Mouse (Mus musculus) MEL (cell line): ENCODE data around the gene Extl1. TPM values are rescaled to one million over a fixed set of nuclear protein-coding genes. Genes with fewer than 3 reads are reported as not detected.

Experiments used
- DNase-seq: peaks from one replicate; pipeline ENCODE4 v3.0.0; 2011; ENCODE audit warnings: low read depth, low spot score
- H3K27ac ChIP-seq: 2 replicates; pipeline ENCODE4 v1.5.1; 2012; ENCODE audit warnings: low read depth, mild to moderate bottlenecking, control low read depth, low read length, moderate library complexity; ENCODE audit not compliant: control insufficient read depth
- H3K27me3 ChIP-seq, 2 experiments: fragments of 150-350 bp in 1 of 2; sonication (generic) in 1 of 2; 2 replicates each; pipeline ENCODE4 v1.6.1; 2012; ENCODE audit warnings: low read length in 2 of 2, mild to moderate bottlenecking in 2 of 2, improper control_type of control experiment in 1 of 2, moderate library complexity in 1 of 2; ENCODE audit not compliant: insufficient read depth in 2 of 2, control insufficient read depth in 1 of 2
- H3K36me3 ChIP-seq, 2 experiments: 2 replicates each; pipeline ENCODE4 v1.6.1; 2012 to 2014; ENCODE audit warnings: low read length in 2 of 2, improper control_type of control experiment in 1 of 2, inconsistent platforms in 1 of 2, mild to moderate bottlenecking in 1 of 2; ENCODE audit not compliant: insufficient read depth in 2 of 2, control insufficient read depth in 1 of 2
- H3K4me1 ChIP-seq, 2 experiments: fragments of 150-350 bp in 1 of 2; sonication (generic) in 1 of 2; 2 replicates each; pipeline ENCODE4 v1.6.1; 2012; ENCODE audit warnings: low read length in 2 of 2, improper control_type of control experiment in 1 of 2, mild to moderate bottlenecking in 1 of 2; ENCODE audit not compliant: insufficient read depth in 2 of 2, control insufficient read depth in 1 of 2
- H3K4me3 ChIP-seq, 2 experiments: fragments of 150-350 bp in 1 of 2; sonication (generic) in 1 of 2; 2 replicates each; pipeline ENCODE4 v1.5.1; 2012; ENCODE audit warnings: low read depth in 2 of 2, low read length in 2 of 2, mild to moderate bottlenecking in 2 of 2, moderate library complexity in 2 of 2, control low read depth in 1 of 2, improper control_type of control experiment in 1 of 2; ENCODE audit not compliant: control insufficient read depth in 1 of 2, insufficient read depth in 1 of 2
- H3K79me2 ChIP-seq: 2 replicates; pipeline ENCODE4 v1.6.1; 2012; ENCODE audit warnings: mild to moderate bottlenecking, low read length, moderate library complexity; ENCODE audit not compliant: control insufficient read depth, poor library complexity, insufficient read depth
- H3K9ac ChIP-seq: 2 replicates; pipeline ENCODE4 v1.6.1; 2012; ENCODE audit warnings: low read depth, mild to moderate bottlenecking, control low read depth, low read length, moderate library complexity; ENCODE audit not compliant: control insufficient read depth, poor library complexity, severe bottlenecking
- H3K9me3 ChIP-seq: fragments of 150-350 bp; sonication (generic); replicated peaks from 2 replicates; pipeline ENCODE4 v1.6.1; 2012; ENCODE audit warnings: mild to moderate bottlenecking, low read length, improper control_type of control experiment, moderate library complexity; ENCODE audit not compliant: insufficient read depth
- BHLHE40 ChIP-seq: IDR thresholded peaks from 2 replicates; pipeline ENCODE4 v1.6.1; 2012; ENCODE audit warnings: low read depth, mild to moderate bottlenecking, inconsistent platforms, low read length, improper control_type of control experiment, borderline replicate concordance
- CHD2 ChIP-seq: IDR thresholded peaks from 2 replicates; pipeline ENCODE4 v1.6.1; 2011; ENCODE audit warnings: low read length, improper control_type of control experiment
- CTCF ChIP-seq, 3 experiments: IDR thresholded peaks in 2 of 3; conservative IDR thresholded peaks in 1 of 3; 2 replicates each; pipeline ENCODE4 v1.5.1; 2011 to 2012; ENCODE audit warnings: low read length in 3 of 3, low read depth in 2 of 3, mild to moderate bottlenecking in 2 of 3, improper control_type of control experiment in 1 of 3, inconsistent platforms in 1 of 3, mixed read lengths in 1 of 3, moderate library complexity in 1 of 3; ENCODE audit not compliant: control insufficient read depth in 1 of 3, insufficient read depth in 1 of 3, poor library complexity in 1 of 3, severe bottlenecking in 1 of 3
- ELF1 ChIP-seq: IDR thresholded peaks from 2 replicates; pipeline ENCODE4 v1.6.1; 2014; ENCODE audit warnings: low read depth, mild to moderate bottlenecking, inconsistent platforms, low read length, improper control_type of control experiment, moderate library complexity
- EP300 ChIP-seq, 2 experiments: IDR thresholded peaks; 2 replicates each; pipeline ENCODE4 v1.6.1; 2011; ENCODE audit warnings: improper control_type of control experiment in 2 of 2, low read length in 2 of 2, low read depth in 1 of 2, mild to moderate bottlenecking in 1 of 2
- ETS1 ChIP-seq: IDR thresholded peaks from 2 replicates; pipeline ENCODE4 v1.6.1; 2012; ENCODE audit warnings: low read depth, mild to moderate bottlenecking, inconsistent platforms, low read length, improper control_type of control experiment, moderate library complexity
- GABPA ChIP-seq: IDR thresholded peaks from 2 replicates; pipeline ENCODE4 v1.6.1; 2012; ENCODE audit warnings: low read depth, mild to moderate bottlenecking, inconsistent platforms, low read length, improper control_type of control experiment, moderate library complexity
- JUND ChIP-seq: IDR thresholded peaks from 2 replicates; pipeline ENCODE4 v1.6.1; 2011; ENCODE audit warnings: low read depth, mild to moderate bottlenecking, improper control_type of control experiment, low read length
- MAFK ChIP-seq: IDR thresholded peaks from 2 replicates; pipeline ENCODE4 v1.6.1; 2011; ENCODE audit warnings: low read depth, mild to moderate bottlenecking, low read length, improper control_type of control experiment, borderline replicate concordance
- MAX ChIP-seq: IDR thresholded peaks from 2 replicates; pipeline ENCODE4 v1.6.1; 2011; ENCODE audit warnings: low read length, improper control_type of control experiment
- MAZ ChIP-seq: IDR thresholded peaks from 2 replicates; pipeline ENCODE4 v1.6.1; 2012; ENCODE audit warnings: low read depth, mild to moderate bottlenecking, inconsistent platforms, low read length, improper control_type of control experiment
- MEF2A ChIP-seq: IDR thresholded peaks from 2 replicates; pipeline ENCODE4 v1.6.1; 2014; ENCODE audit warnings: low read depth, mild to moderate bottlenecking, inconsistent platforms, low read length, improper control_type of control experiment; ENCODE audit not compliant: poor library complexity, insufficient replicate concordance, severe bottlenecking; ENCODE audit errors: extremely low read depth
- MXI1 ChIP-seq: IDR thresholded peaks from 2 replicates; pipeline ENCODE4 v1.6.1; 2011; ENCODE audit warnings: mild to moderate bottlenecking, low read depth, low read length, improper control_type of control experiment
- MYB ChIP-seq: IDR thresholded peaks from 2 replicates; pipeline ENCODE4 v1.6.1; 2011; ENCODE audit warnings: mild to moderate bottlenecking, low read depth, low read length, improper control_type of control experiment
- NRF1 ChIP-seq: IDR thresholded peaks from 2 replicates; pipeline ENCODE4 v1.6.1; 2014; ENCODE audit warnings: low read depth, mild to moderate bottlenecking, inconsistent platforms, low read length, improper control_type of control experiment, moderate library complexity; ENCODE audit not compliant: poor library complexity, insufficient read depth, severe bottlenecking
- POLR2A ChIP-seq, 2 experiments: IDR thresholded peaks; 2 replicates each; pipeline ENCODE4 v1.6.1; 2011 to 2012; ENCODE audit warnings: low read length in 2 of 2, mild to moderate bottlenecking in 2 of 2, control low read depth in 1 of 2, improper control_type of control experiment in 1 of 2, low read depth in 1 of 2, moderate library complexity in 1 of 2; ENCODE audit not compliant: control insufficient read depth in 1 of 2, insufficient read depth in 1 of 2, poor library complexity in 1 of 2
- POLR2AphosphoS5 ChIP-seq: IDR thresholded peaks from 2 replicates; pipeline ENCODE4 v1.6.1; 2012; ENCODE audit warnings: low read depth, borderline replicate concordance, mild to moderate bottlenecking, inconsistent platforms, low read length, moderate library complexity, mixed read lengths
- SIN3A ChIP-seq: IDR thresholded peaks from 2 replicates; pipeline ENCODE4 v1.6.1; 2012; ENCODE audit warnings: low read length, improper control_type of control experiment, inconsistent platforms
- SMC3 ChIP-seq: IDR thresholded peaks from 2 replicates; pipeline ENCODE4 v1.6.1; 2011; ENCODE audit warnings: low read depth, low read length, improper control_type of control experiment
- TAL1 ChIP-seq: IDR thresholded peaks from 2 replicates; pipeline ENCODE4 v1.6.1; 2012; ENCODE audit warnings: mild to moderate bottlenecking, inconsistent platforms, low read length, moderate library complexity, mixed read lengths
- TBP ChIP-seq: IDR thresholded peaks from 2 replicates; pipeline ENCODE4 v1.8.0; 2011; ENCODE audit warnings: low read depth, low read length, improper control_type of control experiment
- USF1 ChIP-seq: IDR thresholded peaks from 2 replicates; pipeline ENCODE4 v1.6.1; 2014; ENCODE audit warnings: low read depth, mild to moderate bottlenecking, inconsistent platforms, low read length, improper control_type of control experiment, moderate library complexity
- ZKSCAN1 ChIP-seq: IDR thresholded peaks from 2 replicates; pipeline ENCODE4 v1.6.1; 2012; ENCODE audit warnings: low read depth, mild to moderate bottlenecking, inconsistent platforms, low read length, improper control_type of control experiment, moderate library complexity
- ZMIZ1 ChIP-seq: IDR thresholded peaks from 2 replicates; pipeline ENCODE4 v1.6.1; 2012; ENCODE audit warnings: low read depth, mild to moderate bottlenecking, inconsistent platforms, low read length, improper control_type of control experiment, moderate library complexity
- ZNF384 ChIP-seq: IDR thresholded peaks from 2 replicates; pipeline ENCODE4 v1.6.1; 2012; ENCODE audit warnings: low read depth, mild to moderate bottlenecking, inconsistent platforms, low read length, improper control_type of control experiment
- polyA plus RNA-seq, 2 experiments: library from polyadenylated mRNA; stranded (reverse) in 1 of 2; unstranded in 1 of 2; fragments of >175 nt in 1 of 2; fragments of >200 nt in 1 of 2; gene quantifications; 2 replicates each; pipeline versions ENCODE4 v1.2.1 to v1.2.4; 2012; ENCODE audit warnings: low replicate concordance in 2 of 2, low read depth in 1 of 2; ENCODE audit not compliant: insufficient read length in 2 of 2, insufficient read depth in 1 of 2, missing spikeins in 1 of 2
- total RNA-seq: library from RNA; depleted of rRNA; stranded (reverse); fragments of 300-350 nt; gene quantifications from 2 replicates; pipeline ENCODE4 v1.2.3, GENCODE M21; 2012

Extl1 gene
- total and polyA plus RNA-seq, 3 experiments, result 0.04 to 0.33 TPM; not detected in 1

DNA sequence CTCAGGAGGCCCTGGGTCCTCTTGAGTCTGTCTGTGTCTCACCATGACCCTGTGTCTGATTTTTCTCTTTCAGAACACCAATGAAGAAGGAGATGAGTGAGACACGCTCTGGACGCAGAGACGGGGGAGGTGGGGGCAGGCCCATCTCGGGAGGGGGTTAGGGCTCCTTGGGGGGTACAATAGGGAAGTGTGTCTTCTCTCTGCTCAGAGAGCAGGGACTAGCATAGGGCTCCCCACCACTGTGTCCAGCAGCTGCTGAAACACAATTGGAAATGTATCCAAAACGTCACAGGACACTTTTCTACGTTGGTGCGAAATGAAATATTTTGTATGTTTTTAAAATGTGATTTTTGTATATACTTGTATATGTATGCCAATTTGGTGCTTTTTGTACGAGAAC, 54.8 kb downstream of the Extl1 start:
- DNase-seq, result no peak
- Histone ChIP-seq H3K36me3 (no peaks in the 10 kb centered on the region), H3K4me1 (no peaks in the 10 kb centered on the region), H3K4me3 (no peak overlapping the region), H3K79me2 (no peaks in the 10 kb centered on the region), H3K9me3 (no peaks in the 10 kb centered on the region), H3K9ac (no peak overlapping the region), H3K27ac (no peak overlapping the region), H3K27me3 (0 out of 4 replicates have a peak, but pooled peaks cover 0 to 1% of the 10 kb centered on the region in 2 experiments)
- TF ChIP-seq EP300 (IDR thresholded peaks at IDR 0.05; ENCODE audit: low read depth in 1 of 2, low read length in 2 of 2), result no peak
- no peak for TF ChIP-seq USF1
- TF ChIP-seq SIN3A, result no peak
- no peak for TF ChIP-seq ZNF384
- no peak for TF ChIP-seq MAX
- TF ChIP-seq BHLHE40, result no peak
- TF ChIP-seq ZKSCAN1, result no peak
- no peak for TF ChIP-seq CHD2
- no peak for TF ChIP-seq ELF1
- TF ChIP-seq ETS1, result no peak
- no peak for TF ChIP-seq TBP
- TF ChIP-seq MAZ, result no peak
- TF ChIP-seq POLR2AphosphoS5, result no peak
- TF ChIP-seq MYB, result no peak
- no peak for TF ChIP-seq NRF1
- no peak for TF ChIP-seq TAL1
- TF ChIP-seq JUND, result no peak
- TF ChIP-seq, all 39 proteins: peak for 0

DNA sequence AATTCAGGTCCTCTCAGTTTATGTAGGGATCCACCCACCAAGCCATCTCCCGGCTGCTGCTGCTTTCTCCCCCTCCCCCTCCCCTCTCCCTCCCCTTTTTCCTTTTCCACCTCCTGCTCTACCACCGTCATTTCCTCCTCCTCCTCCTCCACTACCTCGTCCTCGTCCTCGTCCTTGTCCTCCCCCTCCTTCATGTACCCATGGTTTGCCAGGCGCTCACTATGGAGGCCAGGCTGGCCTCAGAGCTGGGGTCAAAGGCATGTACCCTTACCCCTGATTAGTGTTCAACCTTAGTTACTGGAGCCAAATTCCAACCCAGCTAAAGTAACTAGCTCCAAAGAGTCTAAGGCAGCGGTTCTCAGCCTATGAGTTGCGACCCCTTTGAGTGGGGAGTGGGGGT, 55.5 kb downstream of the Extl1 start:
- no peak overlapping the region for H3K27ac ChIP-seq
- H3K9ac ChIP-seq, result no peak overlapping the region
- H3K4me3 ChIP-seq, result no peak overlapping the region
- no peak for DNase-seq
- H3K4me1 ChIP-seq, result no peaks in the 10 kb centered on the region
- H3K36me3 ChIP-seq, result no peaks in the 10 kb centered on the region
- H3K27me3 ChIP-seq, result no peaks in the 10 kb centered on the region; a peak in 1 of 4 replicates
- H3K79me2 ChIP-seq, result no peaks in the 10 kb centered on the region
- no peaks in the 10 kb centered on the region for H3K9me3 ChIP-seq
- no peak for TF ChIP-seq ZNF384
- TF ChIP-seq POLR2A (IDR thresholded peaks at IDR 0.05; ENCODE audit: control insufficient read depth in 1 of 2, insufficient read depth in 1 of 2, low read depth in 1 of 2, low read length in 2 of 2, poor library complexity in 1 of 2), result no peak
- no peak for TF ChIP-seq ZMIZ1
- TF ChIP-seq NRF1, result no peak
- no peak for TF ChIP-seq MAFK
- TF ChIP-seq JUND, result no peak
- no peak for TF ChIP-seq MYB
- TF ChIP-seq MEF2A, result no peak
- no peak for TF ChIP-seq USF1
- TF ChIP-seq CTCF (IDR thresholded peaks at IDR 0.05 in 2 of 3, conservative IDR thresholded peaks at IDR 0.05 in 1 of 3; ENCODE audit: control insufficient read depth in 1 of 3, insufficient read depth in 1 of 3, low read depth in 2 of 3, low read length in 3 of 3, poor library complexity in 1 of 3, severe bottlenecking in 1 of 3), result no peak
- TF ChIP-seq ETS1, result no peak
- no peak for TF ChIP-seq MXI1
- no peak for TF ChIP-seq SMC3
- no peak for TF ChIP-seq GABPA
- TF ChIP-seq ZKSCAN1, result no peak
- no peak for TF ChIP-seq EP300 (IDR thresholded peaks at IDR 0.05; ENCODE audit: low read depth in 1 of 2, low read length in 2 of 2)
- no peak for TF ChIP-seq POLR2AphosphoS5
